Mouse (Mus musculus) adrenal gland, postnatal 4 days (tissue): ENCODE data around the gene Nipal3. TPM values are rescaled to one million over a fixed set of nuclear protein-coding genes. Genes with fewer than 3 reads are reported as not detected.

Experiments
- DNase-seq, 2 experiments: peaks; one replicate each; pipeline ENCODE4 v3.0.0; 2021 to 2022; ENCODE audit warnings: low spot score in 2 of 2, mixed read lengths in 2 of 2
- total RNA-seq, 2 experiments: library from RNA; stranded (reverse); gene quantifications; 2 replicates each; pipeline ENCODE4 v1.2.3; 2021

Nipal3 gene
- total RNA-seq, 2 experiments from 2014 or later = 14.0 to 24.1 TPM

DNA sequence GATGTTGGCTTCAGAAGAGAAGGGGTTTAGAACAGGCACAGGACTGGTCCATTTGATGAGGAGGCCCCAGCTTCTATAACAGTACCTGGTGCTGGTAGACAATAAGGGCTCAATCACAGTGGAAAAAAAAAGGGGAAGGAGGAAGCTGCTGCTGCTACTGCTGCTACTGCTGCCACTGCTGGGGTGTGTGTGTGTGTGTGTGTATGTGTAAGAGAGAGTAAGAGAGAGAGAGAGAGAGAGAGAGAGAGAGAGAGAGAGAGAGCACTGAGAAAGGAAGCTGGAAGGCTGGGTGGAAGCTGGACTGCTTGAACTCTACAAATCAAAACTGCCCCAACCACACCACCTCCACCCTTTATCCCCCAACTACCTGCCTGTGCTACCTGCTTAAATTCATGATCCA lies 56.9 kb downstream of the Nipal3 start:
- no peak for DNase-seq

DNA sequence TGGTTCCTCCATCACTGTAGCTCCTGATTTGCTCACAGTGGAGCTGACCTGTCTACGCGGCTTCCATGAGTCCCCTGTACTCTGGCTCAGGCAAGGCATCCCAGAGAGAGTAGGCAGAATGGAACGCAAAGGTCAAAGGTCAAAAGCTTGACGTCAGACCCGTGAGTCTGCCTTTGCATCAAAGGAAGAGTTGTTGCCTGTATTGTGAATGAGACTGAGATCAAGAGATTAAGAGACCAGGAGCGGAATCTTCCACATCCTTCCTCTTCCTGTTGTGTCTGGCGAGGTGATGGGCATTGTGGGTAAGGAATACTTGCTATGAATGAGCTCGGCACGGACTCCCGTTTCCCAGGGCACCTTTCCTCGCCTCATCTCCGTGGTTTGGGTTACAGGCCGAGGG lies 58.5 kb downstream of the Nipal3 start:
- DNase-seq = no peak

DNA sequence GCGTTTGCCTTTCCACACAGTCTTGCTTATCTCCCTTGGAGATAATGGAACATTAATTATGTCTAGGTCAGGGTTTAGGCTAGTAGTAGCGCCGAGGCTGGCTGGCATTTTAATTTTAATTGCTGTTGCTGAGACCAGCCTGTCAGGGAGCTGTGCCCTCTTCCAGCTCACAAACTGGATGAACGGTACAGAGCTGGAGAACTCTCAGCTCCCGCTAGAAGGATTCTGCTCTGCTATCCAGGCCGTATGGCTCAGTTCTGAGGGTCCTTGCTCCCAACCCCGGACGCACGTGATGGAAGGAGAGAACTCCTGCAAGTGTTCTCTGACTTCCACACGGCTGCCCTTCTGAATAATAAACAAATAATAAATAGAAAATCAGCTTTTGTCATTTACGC lies 60.4 kb downstream of the Nipal3 start:
- DNase-seq = no peak

DNA sequence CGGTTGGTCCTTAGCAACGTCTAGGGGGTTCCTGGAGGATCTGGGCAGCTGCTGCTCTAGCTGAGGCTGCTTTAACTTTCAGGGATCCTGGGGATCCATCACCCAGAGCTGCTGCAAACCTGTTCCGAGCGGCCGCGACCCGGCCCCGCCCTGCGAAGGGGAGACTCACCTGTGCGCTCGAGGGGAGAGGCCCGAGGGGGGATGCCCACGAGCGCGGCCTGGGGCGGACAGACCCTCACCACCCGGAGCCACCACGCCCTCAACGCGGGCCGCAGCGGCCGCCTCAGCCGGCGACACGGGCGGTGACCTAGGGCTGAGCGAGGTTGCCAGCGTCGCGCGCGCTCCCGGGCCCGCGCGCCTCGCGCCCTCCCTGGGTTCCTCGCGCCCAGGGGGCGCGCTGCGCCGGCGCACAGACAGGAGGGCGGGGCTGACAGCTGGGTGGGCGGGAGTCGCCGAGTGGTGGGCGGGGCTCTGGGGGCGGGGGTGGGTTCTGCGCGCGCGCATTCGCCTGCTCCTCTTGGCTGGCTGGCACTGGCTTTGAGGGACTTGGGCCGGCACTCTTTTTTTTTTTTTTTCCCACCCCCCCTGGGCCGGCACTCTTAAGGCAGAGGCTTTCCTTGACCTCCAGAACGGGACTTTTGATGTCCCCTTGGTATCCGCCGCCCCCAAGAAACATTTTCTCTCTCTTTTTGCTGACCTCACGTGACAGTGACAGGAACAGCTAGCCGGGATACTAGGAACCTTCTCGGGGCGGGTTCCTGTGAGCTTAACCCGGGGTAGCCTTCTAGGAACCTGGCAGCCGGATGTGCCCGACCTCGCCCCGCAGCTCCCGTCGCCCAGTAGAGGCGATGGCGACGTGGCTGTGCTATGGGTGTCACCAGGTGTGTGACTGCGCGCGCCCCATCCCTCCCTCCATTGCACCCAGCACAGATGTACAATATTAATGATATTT lies 61.1 kb downstream of the Nipal3 start, which contains the start of gene Rcan3:
Gene Rcan3, minus strand, starts transcription at position 411 of the 952 bp plus-strand sequence.
- DNase-seq = peak; percentile 62 to 78

- no peak for DNase-seq
Measured at GRCm38 (mm10) chr4:135433086-135433442, 61.8 kb downstream of the Nipal3 start.

DNA sequence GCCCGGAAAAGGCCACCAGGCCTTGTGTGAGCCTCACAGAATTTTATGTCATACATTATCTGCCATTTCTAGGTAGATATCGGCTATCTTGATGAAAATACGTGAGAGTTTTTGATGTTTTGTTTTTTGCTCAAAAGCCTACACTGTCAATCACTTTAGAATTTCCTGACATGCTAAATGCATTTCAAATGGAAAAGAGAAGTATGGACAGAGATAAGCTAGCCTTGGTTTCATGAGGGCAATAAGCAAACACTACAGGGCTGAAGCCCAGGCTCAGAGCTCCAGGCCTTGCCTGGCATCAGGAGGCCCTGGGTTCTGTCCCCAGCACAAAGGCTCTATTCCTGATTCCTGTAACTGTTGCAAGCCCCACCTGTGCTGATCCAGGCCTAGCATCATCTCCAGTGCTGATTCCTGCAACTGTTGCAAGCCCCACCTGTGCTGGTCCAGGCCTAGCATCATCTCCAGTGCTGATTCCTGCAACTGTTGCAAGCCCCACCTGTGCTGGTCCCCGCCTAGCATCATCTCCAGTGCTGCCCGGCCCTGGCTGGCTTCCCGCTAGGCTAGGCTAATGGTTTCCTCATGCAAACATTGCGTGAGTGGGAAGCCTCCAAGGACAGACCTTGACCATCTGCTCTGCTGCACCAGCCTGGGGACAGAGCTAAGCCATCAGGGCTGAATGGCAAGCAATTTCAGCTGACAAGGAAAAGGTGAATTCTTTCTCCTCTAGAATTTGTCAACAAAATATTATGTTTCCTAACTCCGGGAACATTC lies 64.7 kb downstream of the Nipal3 start:
- DNase-seq = no peak

- DNase-seq = no peak
Measured at GRCm38 (mm10) chr4:135429383-135429782, 65.5 kb downstream of the Nipal3 start.

GRCm38 (mm10) chr4:135426587-135426986 lies 68.3 kb downstream of the Nipal3 start:
- DNase-seq = no peak

GRCm38 (mm10) chr4:135425625-135426024 lies 69.2 kb downstream of the Nipal3 start:
- DNase-seq = no peak

- DNase-seq = no peak
Measured at GRCm38 (mm10) chr4:135420961-135421360, 73.9 kb downstream of the Nipal3 start.

DNA sequence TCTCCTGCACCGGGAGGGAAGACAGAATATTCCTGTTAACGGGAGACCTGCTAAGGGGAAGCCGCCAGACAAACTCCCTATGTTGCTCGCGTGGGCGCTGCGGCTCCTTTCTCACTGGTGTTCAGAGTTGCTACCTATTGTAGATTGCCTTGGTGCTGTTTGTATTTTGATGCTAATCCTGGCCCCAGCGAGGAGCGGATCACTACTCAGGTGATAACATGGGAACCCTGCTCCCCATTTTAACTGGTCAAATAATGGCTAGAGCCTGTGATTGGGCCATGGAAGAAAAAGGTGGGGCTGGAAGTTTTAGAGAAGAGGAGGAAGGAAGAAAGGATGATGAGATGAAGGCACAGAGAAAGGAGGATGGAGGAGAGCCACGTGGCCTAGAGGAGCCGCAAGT lies 74.4 kb downstream of the Nipal3 start:
- no peak for DNase-seq

- DNase-seq = no peak
Measured at GRCm38 (mm10) chr4:135419996-135420395, 74.8 kb downstream of the Nipal3 start.

DNA sequence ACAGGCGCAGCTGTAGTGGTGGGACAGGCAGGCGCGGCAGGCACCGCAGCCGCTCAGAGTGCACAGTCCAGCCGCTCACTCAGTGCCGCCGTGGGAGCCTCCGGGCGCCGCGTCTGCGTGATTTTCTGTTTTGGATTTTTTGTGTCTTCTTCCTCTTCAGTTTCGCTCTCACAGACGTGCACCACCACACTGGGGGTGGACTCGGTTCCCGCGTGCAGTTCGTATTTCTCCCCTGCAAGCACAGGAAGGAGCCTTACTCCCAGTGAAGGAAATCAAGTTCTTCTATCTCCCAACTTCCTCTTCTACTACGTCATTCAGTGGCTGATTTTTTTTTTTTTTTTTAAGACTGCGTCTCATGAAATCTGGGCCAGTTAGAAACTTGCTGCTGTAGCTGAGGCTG lies 78.5 kb downstream of the Nipal3 start:
- DNase-seq = no peak

DNA sequence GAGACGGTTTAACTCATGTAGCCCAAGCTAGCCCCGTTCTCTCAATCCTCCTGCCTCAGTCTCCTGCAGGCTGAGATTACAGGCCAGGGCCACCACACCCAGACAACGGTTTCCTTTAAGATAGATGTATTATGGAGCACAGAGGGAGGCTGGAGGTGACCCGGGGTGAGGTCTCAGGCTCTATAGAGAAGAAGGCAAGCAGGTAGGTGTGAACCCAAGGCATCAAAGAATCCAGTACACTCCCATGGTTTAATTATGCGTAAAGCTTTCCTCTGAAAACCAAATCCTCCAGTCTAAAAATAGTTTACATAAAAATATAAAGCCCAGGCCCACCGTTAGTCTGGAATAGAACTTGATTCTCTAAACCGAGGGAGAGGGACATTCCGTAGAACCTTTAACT lies 81.3 kb downstream of the Nipal3 start:
- DNase-seq = no peak

DNA sequence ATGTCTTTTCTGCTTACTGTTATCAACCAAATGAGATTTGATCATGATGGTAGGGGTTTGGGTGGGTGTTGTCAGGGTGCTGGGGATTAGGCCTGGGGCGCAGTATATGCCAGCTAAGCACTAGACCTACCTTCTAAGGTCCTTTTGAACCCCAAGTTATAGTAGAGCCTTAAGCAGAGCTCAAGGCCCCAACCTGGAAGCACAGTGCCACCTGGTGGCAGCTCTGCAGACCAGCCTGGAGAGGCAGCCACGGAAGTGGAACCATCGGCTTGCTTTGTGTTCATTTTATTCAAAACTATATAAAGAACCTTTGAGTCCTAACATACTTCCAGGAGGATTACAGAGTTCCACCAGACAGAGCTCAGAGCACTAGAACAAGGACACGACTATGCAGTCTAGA lies 83.2 kb downstream of the Nipal3 start:
- peak in 1 of 2 experiments; percentile 22 for DNase-seq

DNA sequence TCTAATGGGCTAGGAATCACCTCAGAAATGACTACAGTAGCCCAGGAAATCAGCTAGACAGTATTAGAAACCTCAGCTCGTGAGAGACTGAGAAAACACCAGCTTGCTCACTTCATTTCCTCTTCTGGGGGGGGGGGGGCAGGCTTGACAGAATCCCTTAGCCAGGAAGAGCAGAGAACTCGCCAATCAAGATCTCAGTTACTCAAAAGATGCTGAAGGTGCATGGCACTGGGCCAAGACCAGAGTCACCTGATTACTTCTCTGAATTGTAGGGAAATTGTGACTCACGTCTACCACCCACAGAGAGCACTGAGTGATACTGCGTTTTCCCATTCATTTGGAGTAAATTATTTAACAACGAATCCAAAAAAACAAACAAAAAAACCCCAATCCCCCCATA lies 88.7 kb downstream of the Nipal3 start:
- no peak for DNase-seq

DNA sequence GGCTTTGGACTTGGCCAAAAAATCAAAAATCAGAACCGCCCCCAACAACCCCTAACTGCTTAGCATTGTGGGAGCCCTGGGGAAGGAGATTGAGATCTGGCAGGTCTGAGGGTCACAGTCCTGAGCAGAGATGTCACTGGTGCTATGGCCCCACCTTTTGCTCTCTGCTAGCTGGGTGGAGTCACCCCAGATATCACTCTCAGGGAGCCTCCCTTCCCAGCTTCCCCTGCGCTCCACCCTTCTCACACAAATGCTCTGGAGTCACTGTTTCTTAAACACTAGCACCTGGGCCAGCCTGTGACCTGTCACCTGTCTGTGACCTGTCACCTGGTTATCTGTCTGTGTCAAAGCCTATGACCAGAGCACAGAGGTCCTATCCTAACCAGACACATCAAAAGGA lies 89.9 kb downstream of the Nipal3 start:
- no peak for DNase-seq

- no peak for DNase-seq
Measured at GRCm38 (mm10) chr4:135404048-135404447, 90.8 kb downstream of the Nipal3 start.

DNA sequence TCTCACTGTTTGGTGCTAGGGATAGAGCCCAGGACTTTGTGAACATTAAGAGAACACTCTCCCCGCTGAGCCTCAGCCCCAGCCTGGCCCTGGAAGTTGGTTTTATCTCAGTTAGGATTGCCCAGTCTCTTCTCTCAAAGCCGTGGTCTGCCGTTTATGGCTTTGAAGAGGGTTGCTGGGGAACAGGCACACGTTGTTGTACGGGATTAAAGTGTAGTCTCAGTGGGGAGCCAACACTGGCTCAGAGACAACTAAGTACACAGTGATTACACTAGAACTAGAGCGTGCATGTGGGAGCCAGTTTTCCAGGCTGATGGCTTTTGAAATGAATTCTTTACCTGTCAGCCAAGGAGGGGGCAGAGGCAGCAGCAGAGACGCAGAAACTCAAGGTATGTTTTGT lies 93.0 kb downstream of the Nipal3 start:
- DNase-seq = no peak

GRCm38 (mm10) chr4:135397991-135398390 lies 96.8 kb downstream of the Nipal3 start, which contains the start of gene Ncmap:
TSS of gene Ncmap (minus strand) at chr4:135398227.
- no peak for DNase-seq

GRCm38 (mm10) chr4:135397551-135397950 lies 97.3 kb downstream of the Nipal3 start:
- no peak for DNase-seq

DNA sequence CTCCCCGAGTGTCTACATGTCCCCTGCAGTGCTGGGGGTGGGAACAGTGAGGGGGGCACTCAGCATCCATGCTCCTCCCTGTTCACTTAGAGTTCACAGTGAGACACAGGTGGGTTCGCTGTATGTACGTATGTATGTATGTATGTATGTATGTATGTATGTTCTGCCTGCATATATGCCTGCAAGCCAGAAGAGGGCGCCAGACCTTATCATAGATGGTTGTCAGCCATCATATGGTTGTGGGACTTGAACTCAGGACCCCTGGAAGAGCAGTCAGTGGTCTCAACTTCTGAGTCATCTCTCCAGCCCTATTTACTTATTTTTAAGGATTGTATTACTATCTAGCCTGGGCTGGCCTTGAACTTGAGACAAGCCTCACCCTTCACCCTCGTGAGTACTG lies 98.5 kb downstream of the Nipal3 start:
- DNase-seq = no peak
